Mouse (Mus musculus) kidney, adult 9 months (tissue): Measurements from ENCODE around the gene Stat6.
"Not testable (repeated sequence)": the region's sequence is repeated elsewhere in the genome, so short reads cannot be mapped to it uniquely, and the experiment has no call there.

Experiments used
- DNase-seq: peaks from one replicate; pipeline ENCODE4 v3.0.0; 2022

The Stat6 gene

DNA sequence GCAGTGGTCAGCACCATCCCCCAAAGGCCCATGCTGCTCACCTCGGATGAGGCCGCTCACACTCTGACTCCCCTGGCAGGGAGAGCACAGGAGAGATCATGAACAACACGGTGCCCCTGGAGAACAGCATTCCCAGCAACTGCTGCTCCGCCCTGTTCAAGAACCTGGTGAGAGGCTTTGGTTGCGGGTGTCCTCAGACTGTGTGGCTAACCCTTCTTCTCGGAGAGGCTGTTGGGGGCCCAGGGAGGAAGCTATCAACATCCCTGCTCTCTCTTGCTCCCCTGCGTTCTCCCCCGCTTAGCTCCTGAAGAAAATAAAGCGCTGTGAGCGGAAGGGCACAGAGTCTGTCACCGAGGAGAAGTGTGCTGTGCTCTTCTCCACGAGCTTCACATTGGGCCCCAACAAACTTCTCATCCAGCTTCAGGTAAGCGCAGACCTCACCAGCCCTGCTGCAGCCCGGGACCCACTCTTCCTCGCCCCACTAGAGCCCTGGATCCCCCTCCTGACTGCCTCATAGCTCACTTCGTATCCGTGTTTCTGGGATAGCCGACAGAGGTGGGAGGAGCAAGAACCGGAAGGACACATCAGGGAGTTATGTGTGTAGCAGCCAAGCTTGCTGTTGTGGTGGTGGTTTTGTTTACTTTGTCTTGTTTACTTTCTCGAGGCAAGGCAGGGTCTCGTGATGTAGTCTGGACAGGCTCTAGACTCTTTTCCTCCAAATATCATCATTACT, 10.3 kb downstream of the Stat6 start:
- DNase-seq = no peak

DNA sequence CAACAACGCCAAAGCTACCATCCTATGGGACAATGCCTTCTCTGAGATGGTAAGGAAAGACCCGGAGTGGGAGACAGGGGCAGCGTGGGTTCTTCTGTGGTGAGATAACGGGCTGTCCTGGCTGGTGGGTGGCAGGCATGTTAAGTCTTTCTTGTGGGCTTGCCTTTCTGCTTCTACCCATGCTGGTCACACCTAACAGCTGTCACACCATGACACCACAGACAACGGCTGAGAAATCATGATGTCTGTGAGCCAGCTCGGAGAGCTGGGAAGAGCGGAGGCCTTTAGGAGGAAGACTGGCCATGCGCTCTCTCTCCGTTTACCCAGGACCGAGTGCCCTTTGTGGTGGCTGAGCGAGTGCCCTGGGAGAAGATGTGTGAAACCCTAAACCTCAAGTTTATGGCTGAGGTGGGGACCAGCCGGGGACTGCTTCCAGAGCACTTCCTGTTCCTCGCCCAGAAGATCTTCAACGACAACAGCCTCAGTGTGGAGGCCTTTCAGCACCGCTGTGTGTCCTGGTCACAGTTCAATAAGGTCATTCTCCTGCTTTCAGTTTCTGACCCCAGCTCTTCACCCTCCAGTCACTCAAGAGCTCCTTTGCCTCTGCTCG, 12.3 kb downstream of the Stat6 start:
- no peak for DNase-seq

- DNase-seq = not testable (repeated sequence)
Observed at GRCm38 (mm10) chr10:127657617-127658016, 14.8 kb downstream of the Stat6 start.

GRCm38 (mm10) chr10:127658076-127658475, 15.3 kb downstream of the Stat6 start:
- DNase-seq = peak; percentile 56

DNA sequence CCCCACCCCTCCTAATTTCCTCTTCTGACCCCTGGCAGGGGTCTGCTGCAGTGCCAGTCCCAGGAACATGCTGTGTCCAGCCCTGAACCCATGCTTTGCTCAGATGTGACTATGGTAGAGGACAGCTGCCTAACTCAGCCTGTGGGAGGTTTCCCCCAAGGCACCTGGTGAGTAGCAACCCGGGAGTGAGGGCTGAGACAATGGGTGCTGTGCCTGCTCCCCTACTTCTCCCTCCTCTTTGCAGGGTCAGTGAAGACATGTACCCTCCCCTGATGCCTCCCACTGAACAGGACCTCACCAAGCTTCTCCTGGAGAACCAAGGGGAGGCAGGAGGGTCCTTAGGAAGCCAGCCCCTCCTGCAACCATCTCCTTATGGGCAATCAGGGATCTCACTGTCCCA, 16.8 kb downstream of the Stat6 start:
- no peak for DNase-seq

DNA sequence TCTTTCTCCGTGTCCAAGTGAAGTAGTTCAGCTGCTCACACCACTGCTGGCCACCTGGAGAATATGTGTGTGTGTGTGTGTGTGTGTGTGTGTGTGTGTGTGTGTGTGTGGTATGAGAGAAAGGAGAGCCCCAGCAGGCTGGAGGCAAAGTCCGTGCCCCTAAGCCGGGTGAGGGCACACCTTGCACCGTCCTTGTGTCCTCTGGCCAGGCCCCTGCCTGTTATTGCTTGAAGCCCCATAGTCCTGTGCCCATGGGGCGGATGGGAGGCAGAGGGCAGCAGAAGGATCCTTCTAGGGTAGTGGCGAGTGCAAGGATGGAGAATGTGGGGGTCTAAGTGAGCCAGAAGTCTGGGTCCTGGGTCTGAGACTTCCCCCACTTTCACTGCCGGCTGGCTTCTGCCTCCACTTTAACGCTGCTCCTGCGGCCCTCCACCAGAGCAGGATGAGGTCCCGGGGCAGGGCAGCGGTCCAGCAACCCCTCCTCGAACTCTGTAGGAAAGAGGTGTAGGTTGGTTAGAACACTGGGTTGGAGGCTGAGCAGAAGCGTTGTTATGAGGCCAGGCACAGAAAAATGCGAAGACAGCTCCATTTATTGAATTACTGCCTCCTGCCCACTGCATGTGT, 18.6 kb downstream of the Stat6 start:
- peak; percentile 76 for DNase-seq

DNA sequence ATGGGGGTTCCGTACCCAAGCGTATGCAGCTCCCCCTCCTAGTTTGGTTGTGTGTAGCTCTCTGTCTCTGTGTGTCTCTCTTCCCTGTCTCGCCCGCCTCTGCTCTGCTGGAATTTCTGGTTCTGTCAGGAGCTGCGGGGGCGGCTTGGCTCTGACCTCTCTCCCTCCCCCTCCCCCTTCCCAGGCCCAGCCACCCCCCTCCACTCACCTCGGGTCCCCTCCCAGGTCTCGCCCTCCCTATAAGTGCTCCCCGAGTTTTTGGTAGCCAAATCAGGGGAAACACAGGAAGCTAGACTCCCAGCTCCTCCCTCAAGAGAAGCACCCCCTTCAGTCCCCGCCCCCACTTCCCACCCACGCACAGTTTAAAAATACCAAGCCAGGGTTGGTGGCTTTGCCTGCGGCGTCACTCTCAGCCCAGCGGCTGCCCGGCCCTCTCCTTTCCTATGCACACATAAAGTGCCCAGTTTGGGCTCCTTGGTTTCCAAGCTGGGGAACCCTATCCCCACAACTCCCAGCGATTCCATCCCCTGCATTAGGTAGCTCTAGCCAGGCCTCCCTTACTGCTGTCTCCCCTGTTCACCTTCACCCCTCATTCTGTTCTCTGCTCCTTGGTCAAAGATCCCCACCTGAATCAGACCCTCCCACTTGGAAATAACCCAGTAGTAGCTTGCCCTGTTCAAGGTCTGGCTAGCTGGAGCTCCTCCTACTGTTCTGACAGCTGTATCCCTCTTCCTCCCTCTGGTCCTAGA, 19.3 kb downstream of the Stat6 start:
- DNase-seq = peak; percentile 93

DNA sequence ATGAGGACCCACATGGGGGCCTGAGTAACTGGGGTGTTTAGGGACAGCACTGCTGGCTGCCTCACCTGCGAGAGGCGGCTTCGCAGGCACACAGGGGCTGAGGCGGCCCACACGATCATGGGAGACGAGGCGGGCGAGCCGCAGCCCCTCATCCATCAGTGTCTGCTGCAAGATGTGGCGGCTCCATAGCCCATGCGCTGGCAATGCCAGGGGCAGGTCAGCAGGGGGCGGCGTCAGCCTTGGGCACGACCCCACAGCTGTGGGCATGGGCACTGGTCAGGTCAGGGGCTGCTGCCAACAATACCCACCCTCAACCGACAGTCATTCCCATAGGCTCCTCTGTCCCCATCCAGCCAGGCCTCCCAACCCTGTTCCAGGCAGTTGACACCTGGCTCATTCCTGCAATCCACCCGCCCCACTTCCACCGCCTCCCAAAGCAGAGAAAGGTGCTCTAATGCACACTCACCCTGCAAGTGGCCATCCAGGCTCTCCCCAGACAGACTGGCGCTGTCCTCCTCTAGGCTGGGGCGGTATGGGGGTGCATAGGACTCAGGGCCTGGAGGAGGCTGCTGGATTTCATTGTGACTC, 20.0 kb downstream of the Stat6 start:
- DNase-seq = no peak

- DNase-seq = no peak
Observed at GRCm38 (mm10) chr10:127663590-127663989, 20.8 kb downstream of the Stat6 start.

GRCm38 (mm10) chr10:127664166-127664565, 21.4 kb downstream of the Stat6 start:
- no peak for DNase-seq

GRCm38 (mm10) chr10:127664891-127665290, 22.1 kb downstream of the Stat6 start:
- DNase-seq = no peak

- peak; percentile 47 for DNase-seq
Observed at GRCm38 (mm10) chr10:127665366-127666181, 22.8 kb downstream of the Stat6 start.

GRCm38 (mm10) chr10:127666501-127667268, 23.9 kb downstream of the Stat6 start, which contains the start of gene Nemp1:
Gene Nemp1 (plus strand): TSS chr10:127666901.
- peak; percentile 85 for DNase-seq

- peak; percentile 91 for DNase-seq
Observed at GRCm38 (mm10) chr10:127667269-127668092, 24.7 kb downstream of the Stat6 start.

DNA sequence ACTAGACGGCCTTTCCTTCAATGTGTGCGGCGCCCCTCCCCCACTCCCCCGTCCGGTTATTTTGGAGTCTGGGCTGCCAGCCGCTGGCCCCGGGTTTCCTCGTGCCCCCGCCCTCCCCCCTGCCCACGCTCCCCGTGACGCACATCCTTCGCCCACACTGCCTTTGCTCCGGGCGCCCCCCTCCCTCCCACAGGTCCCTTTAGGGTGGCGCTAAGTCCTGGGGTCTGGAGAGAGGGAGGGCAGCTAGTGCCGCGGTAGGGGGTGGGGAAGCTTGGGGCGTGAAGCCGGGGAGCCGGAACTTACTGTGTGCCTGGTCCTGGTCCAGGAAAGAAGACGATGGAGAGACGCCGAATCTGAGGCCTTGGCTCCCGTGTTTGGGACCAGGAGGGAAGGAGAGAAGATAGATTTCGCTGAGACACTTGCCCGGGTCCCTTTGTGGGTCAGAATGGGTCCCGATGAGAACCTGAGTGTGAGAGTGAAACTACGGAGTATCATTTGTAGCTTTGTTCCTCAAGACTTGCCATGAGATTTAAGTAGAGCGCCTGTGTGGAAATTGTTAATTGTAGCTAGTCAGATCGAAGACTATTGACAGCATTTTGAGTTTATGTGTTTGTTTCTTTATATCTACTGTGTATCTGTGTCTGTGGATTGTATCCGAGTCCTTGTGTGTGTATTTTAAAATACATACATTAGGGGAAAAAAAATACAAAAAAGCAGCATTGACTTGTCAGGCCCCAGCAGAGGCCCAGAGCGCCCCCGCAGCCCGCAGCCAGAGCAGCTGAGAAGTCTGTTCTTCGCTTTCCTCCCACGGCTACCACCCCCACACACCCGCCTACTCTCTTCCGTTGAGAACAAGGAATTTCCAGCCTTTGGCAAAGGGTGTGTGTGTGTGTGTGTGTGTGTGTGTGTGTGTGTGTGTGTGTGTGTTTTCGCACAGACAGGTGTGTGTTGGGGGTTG, 25.6 kb downstream of the Stat6 start, which contains the start of gene Nab2:
TSS of gene Nab2 (minus strand) at position 476 of the 958 bp plus-strand sequence.
- DNase-seq = peak; percentile 76

- DNase-seq = no peak
Observed at GRCm38 (mm10) chr10:127669170-127669569, 26.4 kb downstream of the Stat6 start.

- DNase-seq = peak; percentile 50
Observed at GRCm38 (mm10) chr10:127670185-127670584, 27.4 kb downstream of the Stat6 start.

DNA sequence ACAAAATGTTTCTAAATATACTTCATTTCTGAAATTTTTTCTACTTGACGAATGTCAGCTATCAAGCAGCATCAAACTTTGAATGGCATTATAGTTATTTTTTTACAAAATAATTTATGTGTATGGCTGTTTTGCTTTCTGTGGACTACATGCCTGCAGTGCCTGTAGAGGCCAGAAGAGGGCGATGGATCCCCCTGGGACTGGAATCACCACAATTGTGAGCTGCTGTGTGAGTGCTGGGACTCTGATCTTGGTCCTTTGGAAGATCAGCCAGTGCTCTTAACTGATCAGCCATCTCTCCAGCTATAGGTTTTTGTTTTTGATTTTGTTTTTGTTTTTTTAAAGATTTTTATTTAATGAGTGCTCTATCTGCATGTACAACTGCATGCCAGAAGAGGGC, 28.5 kb downstream of the Stat6 start:
- peak; percentile 48 for DNase-seq
